Mouse (Mus musculus): ENCODE measurements around the gene Rnf213. TPM values are rescaled to one million over a fixed set of nuclear protein-coding genes. Genes with fewer than 3 reads are reported as not detected.

The Rnf213 gene
- 8.6 and 11.1 TPM in 2 replicates for polyA plus RNA-seq (2012; ENCODE audit: insufficient read depth, insufficient read length, missing spikeins)

- peaks cover 13% of the 10 kb centered on the region for H3K4me1 ChIP-seq (ENCODE audit: control insufficient read depth, insufficient read depth, insufficient read length, low read length)
- peak within 1 kb of the TSS; percentile 97 for H3K4me3 ChIP-seq (ENCODE audit: insufficient read depth, low read depth, low read length)
- H3K27ac ChIP-seq (replicated peaks; ENCODE audit: low read depth, low read length): peak within 1 kb of the TSS; percentile 95
Observed at GRCm38 (mm10) chr11:119392800-119393482, at the start of gene Rnf213. Gene Rnf213 (plus strand): TSS chr11:119393100.

GRCm38 (mm10) chr11:119344178-119344577 is 48.7 kb upstream of the Rnf213 start:
- H3K4me3 ChIP-seq (ENCODE audit: insufficient read depth, low read depth, low read length): no peak overlapping the region
- no peaks in the 10 kb centered on the region for H3K4me1 ChIP-seq (ENCODE audit: control insufficient read depth, insufficient read depth, insufficient read length, low read length)
- H3K27ac ChIP-seq (replicated peaks; ENCODE audit: low read depth, low read length): no peak overlapping the region

GRCm38 (mm10) chr11:119344865-119345264 is 48.0 kb upstream of the Rnf213 start:
- no peaks in the 10 kb centered on the region for H3K4me1 ChIP-seq (ENCODE audit: control insufficient read depth, insufficient read depth, insufficient read length, low read length)
- H3K27ac ChIP-seq (replicated peaks; ENCODE audit: low read depth, low read length): no peak overlapping the region
- H3K4me3 ChIP-seq (ENCODE audit: insufficient read depth, low read depth, low read length): no peak overlapping the region

GRCm38 (mm10) chr11:119347125-119347524 is 45.8 kb upstream of the Rnf213 start:
- no peak overlapping the region for H3K4me3 ChIP-seq (ENCODE audit: insufficient read depth, low read depth, low read length)
- H3K4me1 ChIP-seq (ENCODE audit: control insufficient read depth, insufficient read depth, insufficient read length, low read length): no peaks in the 10 kb centered on the region
- no peak overlapping the region for H3K27ac ChIP-seq (replicated peaks; ENCODE audit: low read depth, low read length)

GRCm38 (mm10) chr11:119352113-119352512 is 40.8 kb upstream of the Rnf213 start:
- Histone ChIP-seq H3K27ac (replicated peaks; ENCODE audit: low read depth, low read length) (no peak overlapping the region), H3K4me1 (ENCODE audit: control insufficient read depth, insufficient read depth, insufficient read length, low read length) (peaks cover 7% of the 10 kb centered on the region), H3K4me3 (ENCODE audit: insufficient read depth, low read depth, low read length) (no peak overlapping the region)

- H3K4me3 ChIP-seq (ENCODE audit: insufficient read depth, low read depth, low read length): no peak overlapping the region
- peaks cover 7% of the 10 kb centered on the region for H3K4me1 ChIP-seq (ENCODE audit: control insufficient read depth, insufficient read depth, insufficient read length, low read length)
- no peak overlapping the region for H3K27ac ChIP-seq (replicated peaks; ENCODE audit: low read depth, low read length)
Observed at GRCm38 (mm10) chr11:119353946-119354345, 39.0 kb upstream of the Rnf213 start.

GRCm38 (mm10) chr11:119354798-119355442 is 38.0 kb upstream of the Rnf213 start:
- peaks cover 7% of the 10 kb centered on the region for H3K4me1 ChIP-seq (ENCODE audit: control insufficient read depth, insufficient read depth, insufficient read length, low read length)
- H3K27ac ChIP-seq (replicated peaks; ENCODE audit: low read depth, low read length): 0 out of 2 replicates have a peak overlapping the region, but pooled peaks have one; percentile 54
- peak overlapping the region; percentile 98 for H3K4me3 ChIP-seq (ENCODE audit: insufficient read depth, low read depth, low read length)

GRCm38 (mm10) chr11:119355443-119356385 is 37.2 kb upstream of the Rnf213 start, which contains the start of the genes Sgsh and Slc26a11:
Gene Sgsh (minus strand): TSS chr11:119355536.
Gene Slc26a11 (plus strand): TSS chr11:119355557.
- H3K27ac ChIP-seq (replicated peaks; ENCODE audit: low read depth, low read length): peak within 1 kb of the TSS; percentile 69
- H3K4me3 ChIP-seq (ENCODE audit: insufficient read depth, low read depth, low read length): peak within 1 kb of the TSS; percentile 98
- peaks cover 7% of the 10 kb centered on the region for H3K4me1 ChIP-seq (ENCODE audit: control insufficient read depth, insufficient read depth, insufficient read length, low read length)

- H3K4me3 ChIP-seq (ENCODE audit: insufficient read depth, low read depth, low read length): no peak overlapping the region
- H3K27ac ChIP-seq (replicated peaks; ENCODE audit: low read depth, low read length): no peak overlapping the region
- peaks cover 7% of the 10 kb centered on the region for H3K4me1 ChIP-seq (ENCODE audit: control insufficient read depth, insufficient read depth, insufficient read length, low read length)
Observed at GRCm38 (mm10) chr11:119359089-119359488, 33.8 kb upstream of the Rnf213 start.

- H3K4me1 ChIP-seq (ENCODE audit: control insufficient read depth, insufficient read depth, insufficient read length, low read length): no peaks in the 10 kb centered on the region
- no peak overlapping the region for H3K4me3 ChIP-seq (ENCODE audit: insufficient read depth, low read depth, low read length)
- H3K27ac ChIP-seq (replicated peaks; ENCODE audit: low read depth, low read length): no peak overlapping the region
Observed at GRCm38 (mm10) chr11:119362769-119363533, 29.9 kb upstream of the Rnf213 start.

GRCm38 (mm10) chr11:119363534-119364145 is 29.3 kb upstream of the Rnf213 start:
- no peak overlapping the region for H3K27ac ChIP-seq (replicated peaks; ENCODE audit: low read depth, low read length)
- H3K4me1 ChIP-seq (ENCODE audit: control insufficient read depth, insufficient read depth, insufficient read length, low read length): no peaks in the 10 kb centered on the region
- H3K4me3 ChIP-seq (ENCODE audit: insufficient read depth, low read depth, low read length): no peak overlapping the region

GRCm38 (mm10) chr11:119375425-119375824 is 17.5 kb upstream of the Rnf213 start:
- Histone ChIP-seq H3K4me3 (ENCODE audit: insufficient read depth, low read depth, low read length) (no peak overlapping the region), H3K27ac (replicated peaks; ENCODE audit: low read depth, low read length) (peak overlapping the region; percentile 63), H3K4me1 (ENCODE audit: control insufficient read depth, insufficient read depth, insufficient read length, low read length) (peaks cover 7% of the 10 kb centered on the region; the same call in 1 of the 2 replicates)

- Histone ChIP-seq H3K4me1 (ENCODE audit: control insufficient read depth, insufficient read depth, insufficient read length, low read length) (peaks cover 7% of the 10 kb centered on the region; the same call in 1 of the 2 replicates), H3K27ac (replicated peaks; ENCODE audit: low read depth, low read length) (no peak overlapping the region), H3K4me3 (ENCODE audit: insufficient read depth, low read depth, low read length) (no peak overlapping the region)
Observed at GRCm38 (mm10) chr11:119377326-119377725, 15.6 kb upstream of the Rnf213 start.

GRCm38 (mm10) chr11:119378551-119378950 is 14.3 kb upstream of the Rnf213 start:
- Histone ChIP-seq H3K4me1 (ENCODE audit: control insufficient read depth, insufficient read depth, insufficient read length, low read length) (peaks cover 7% of the 10 kb centered on the region; the same call in 1 of the 2 replicates), H3K27ac (replicated peaks; ENCODE audit: low read depth, low read length) (no peak overlapping the region), H3K4me3 (ENCODE audit: insufficient read depth, low read depth, low read length) (no peak overlapping the region)

Data from brown adipose tissue, adult 24 weeks (tissue).